Mouse (Mus musculus) neural tube, embryonic 11.5 days (tissue): ENCODE results near the gene F7. TPM values are rescaled to one million over a fixed set of nuclear protein-coding genes. Genes with fewer than 3 reads are reported as not detected.

Source experiments
- ATAC-seq: fragments of 200-750 bp; cut with Nextera tagmentation; 2 replicates; pipeline ENCODE4 v1.8.0; 2017; ENCODE audit warnings: moderate number of reproducible peaks, mild to moderate bottlenecking, moderate TSS enrichment, moderate library complexity; ENCODE audit not compliant: insufficient read depth, low FRiP score, low TSS enrichment
- DNase-seq: peaks from one replicate; pipeline ENCODE4 v3.0.0-alpha.2; 2015; ENCODE audit warnings: low spot score
- H3K27ac ChIP-seq: fragments of 300-500 bp; sonication (generic); 2 replicates; pipeline ENCODE4 v1.5.1; 2014; ENCODE audit warnings: low read depth, mild to moderate bottlenecking, low read length
- H3K27me3 ChIP-seq: fragments of 300-500 bp; sonication (generic); 2 replicates; pipeline ENCODE4 v1.6.1; 2014; ENCODE audit warnings: mild to moderate bottlenecking, low read length, mixed read lengths; ENCODE audit not compliant: control insufficient read depth, insufficient read depth
- H3K36me3 ChIP-seq: fragments of 300-500 bp; sonication (generic); 2 replicates; pipeline ENCODE4 v1.6.1; 2014; ENCODE audit warnings: mild to moderate bottlenecking, low read length, moderate library complexity, mixed read lengths; ENCODE audit not compliant: control insufficient read depth, insufficient read depth
- H3K4me1 ChIP-seq: fragments of 300-500 bp; sonication (generic); 2 replicates; pipeline ENCODE4 v1.6.1; 2014; ENCODE audit warnings: low read length, mixed read lengths; ENCODE audit not compliant: control insufficient read depth, insufficient read depth
- H3K4me2 ChIP-seq: fragments of 300-500 bp; sonication (generic); 2 replicates; pipeline ENCODE4 v1.6.1; 2014; ENCODE audit warnings: low read depth, mild to moderate bottlenecking, moderate library complexity
- H3K4me3 ChIP-seq: fragments of 300-500 bp; sonication (generic); 2 replicates; pipeline ENCODE4 v1.5.1; 2014; ENCODE audit warnings: low read depth, low read length
- H3K9ac ChIP-seq: fragments of 300-500 bp; sonication (generic); 2 replicates; pipeline ENCODE4 v1.6.1; 2014; ENCODE audit warnings: mild to moderate bottlenecking, low read length
- H3K9me3 ChIP-seq: fragments of 300-500 bp; sonication (generic); 2 replicates; pipeline ENCODE4 v1.6.1; 2016; ENCODE audit warnings: low read length; ENCODE audit not compliant: control insufficient read depth
- WGBS: fragments of 180-500 bp; shearing (Covaris S2); extraction: QIAGEN DNeasy Blood & Tissue Kit; methylation state at CpG from one replicate; pipeline ENCODE4 v1.1.7; 2014; 5-methylcytosine and 5-hydroxymethylcytosine counted together
- polyA plus RNA-seq: library from polyadenylated mRNA; unstranded; fragments of >200 nt; fragmentation: Nextera tagmentation; extraction: Ambion mirVana; gene quantifications from 2 replicates; pipeline ENCODE4 v1.2.1, GENCODE M21; 2014

The F7 gene
- polyA plus RNA-seq, 1 experiment from 2014 or later, result not detected

DNA sequence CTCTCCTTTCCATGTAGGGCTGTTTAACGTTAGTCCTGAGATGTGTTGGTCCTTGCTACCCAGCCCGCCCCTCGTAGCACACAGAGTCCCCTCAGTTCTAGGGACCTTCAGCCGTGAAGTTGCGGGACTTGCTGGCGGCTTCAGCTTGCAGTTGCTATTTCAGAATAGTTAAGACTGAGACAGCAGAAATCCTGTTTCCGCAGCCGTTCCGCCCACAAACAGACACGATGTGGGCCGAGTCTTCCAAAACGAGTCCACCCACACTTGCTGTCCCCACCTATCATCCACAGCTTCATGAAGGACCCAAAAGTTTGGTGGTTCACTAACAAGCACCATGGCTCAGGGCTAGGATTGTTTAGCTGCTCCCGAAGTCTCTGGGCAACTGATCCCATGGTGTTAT is 40.6 kb upstream of the F7 start:
- DNase-seq, result no peak
- 93% methylated on average over 13 of the region's 13 CpGs for WGBS
- no peak overlapping the region for H3K9ac ChIP-seq
- no peak for ATAC-seq
- H3K4me1 ChIP-seq, result no peaks in the 10 kb centered on the region
- H3K36me3 ChIP-seq, result no peaks in the 10 kb centered on the region; the same call in 1 of the 2 replicates
- no peaks in the 10 kb centered on the region for H3K27me3 ChIP-seq
- H3K9me3 ChIP-seq, result no peaks in the 10 kb centered on the region
- no peak overlapping the region for H3K4me2 ChIP-seq
- H3K27ac ChIP-seq, result no peak overlapping the region
- H3K4me3 ChIP-seq, result no peak overlapping the region

DNA sequence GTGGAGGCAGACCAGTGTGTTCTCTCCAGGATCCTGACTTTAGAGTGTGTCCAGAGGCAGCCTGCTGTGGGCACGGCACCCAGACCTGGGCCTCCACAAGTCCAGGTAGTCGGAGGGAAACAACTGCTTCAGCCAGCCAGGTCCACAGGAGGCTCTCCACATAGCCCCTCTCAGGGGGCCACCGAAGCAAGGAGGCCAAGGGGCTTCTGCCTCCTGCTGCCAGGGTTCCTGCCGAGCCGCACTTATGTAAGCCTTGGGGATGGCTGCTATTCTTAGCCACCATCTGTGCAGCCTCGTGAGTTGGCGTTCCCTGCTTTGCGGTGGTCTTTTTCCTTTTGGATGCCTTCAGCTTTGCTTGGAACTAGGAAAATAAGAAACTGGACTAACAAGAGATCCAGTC is 38.3 kb upstream of the F7 start:
- no peak overlapping the region for H3K4me2 ChIP-seq
- H3K36me3 ChIP-seq, result no peaks in the 10 kb centered on the region
- no peak overlapping the region for H3K27ac ChIP-seq
- WGBS, result 84% methylated on average over 8 of the region's 8 CpGs
- H3K9ac ChIP-seq, result no peak overlapping the region
- no peaks in the 10 kb centered on the region for H3K4me1 ChIP-seq
- no peak for ATAC-seq
- H3K27me3 ChIP-seq, result no peaks in the 10 kb centered on the region
- no peak overlapping the region for H3K4me3 ChIP-seq
- H3K9me3 ChIP-seq, result no peaks in the 10 kb centered on the region
- DNase-seq, result no peak

- Histone ChIP-seq H3K27ac (no peak overlapping the region), H3K9ac (no peak overlapping the region), H3K4me3 (no peak overlapping the region), H3K9me3 (no peaks in the 10 kb centered on the region), H3K4me1 (no peaks in the 10 kb centered on the region), H3K27me3 (no peaks in the 10 kb centered on the region), H3K4me2 (no peak overlapping the region), H3K36me3 (no peaks in the 10 kb centered on the region)
- DNase-seq (no peak), ATAC-seq (no peak)
- WGBS, result 81% methylated on average over 13 of the region's 13 CpGs
Measured at GRCm38 (mm10) chr8:12988722-12989430, 37.0 kb upstream of the F7 start.

DNA sequence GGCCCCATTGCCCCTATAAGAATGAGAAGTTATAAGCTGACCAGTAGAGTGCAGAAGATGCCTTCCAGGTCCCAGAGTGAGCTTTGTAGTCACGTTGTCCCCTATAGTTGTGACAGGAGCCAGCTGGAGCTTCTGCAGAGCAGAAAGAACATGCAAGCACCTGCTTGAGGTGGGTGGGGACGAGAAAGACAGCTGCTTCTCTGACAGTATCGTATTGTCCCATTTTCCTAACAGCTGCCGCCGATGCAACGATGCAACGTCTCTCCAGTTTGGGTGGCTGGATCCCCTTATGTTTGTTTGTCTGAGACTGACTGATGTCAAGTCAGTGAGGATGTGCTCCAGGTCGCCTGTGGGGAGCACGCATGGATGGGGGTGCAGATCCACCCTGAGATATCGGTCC is 34.4 kb upstream of the F7 start:
- H3K27me3 ChIP-seq, result no peaks in the 10 kb centered on the region
- ATAC-seq (no peak), DNase-seq (no peak)
- no peak overlapping the region for H3K4me3 ChIP-seq
- H3K4me2 ChIP-seq, result no peak overlapping the region
- WGBS, result 81% methylated on average over 10 of the region's 10 CpGs
- no peaks in the 10 kb centered on the region for H3K4me1 ChIP-seq
- no peaks in the 10 kb centered on the region for H3K9me3 ChIP-seq
- no peak overlapping the region for H3K27ac ChIP-seq
- H3K36me3 ChIP-seq, result no peaks in the 10 kb centered on the region
- H3K9ac ChIP-seq, result no peak overlapping the region

- no peak for ATAC-seq
- 65% methylated on average over 5 of the region's 5 CpGs for WGBS
- 0 out of 2 replicates have a peak, but pooled peaks cover 3% of the 10 kb centered on the region for H3K36me3 ChIP-seq
Measured at GRCm38 (mm10) chr8:12994468-12994867, 31.4 kb upstream of the F7 start.

GRCm38 (mm10) chr8:12995481-12995880 is 30.4 kb upstream of the F7 start:
- WGBS, result 70% methylated on average over 5 of the region's 5 CpGs
- Histone ChIP-seq H3K9me3 (no peaks in the 10 kb centered on the region), H3K27ac (no peak overlapping the region), H3K4me1 (no peaks in the 10 kb centered on the region), H3K4me3 (no peak overlapping the region), H3K36me3 (0 out of 2 replicates have a peak, but pooled peaks cover 3% of the 10 kb centered on the region), H3K4me2 (no peak overlapping the region), H3K9ac (no peak overlapping the region), H3K27me3 (no peaks in the 10 kb centered on the region)
- no peak for ATAC-seq
- no peak for DNase-seq

More at GRCm38 (mm10) chr8:12994468-12994867, 31.4 kb upstream of the F7 start:
- no peaks in the 10 kb centered on the region for H3K27me3 ChIP-seq
- H3K27ac ChIP-seq, result no peak overlapping the region
- H3K9me3 ChIP-seq, result no peaks in the 10 kb centered on the region
- no peak for DNase-seq
- no peak overlapping the region for H3K9ac ChIP-seq
- H3K4me3 ChIP-seq, result no peak overlapping the region
- H3K4me1 ChIP-seq, result no peaks in the 10 kb centered on the region
- H3K4me2 ChIP-seq, result no peak overlapping the region

DNA sequence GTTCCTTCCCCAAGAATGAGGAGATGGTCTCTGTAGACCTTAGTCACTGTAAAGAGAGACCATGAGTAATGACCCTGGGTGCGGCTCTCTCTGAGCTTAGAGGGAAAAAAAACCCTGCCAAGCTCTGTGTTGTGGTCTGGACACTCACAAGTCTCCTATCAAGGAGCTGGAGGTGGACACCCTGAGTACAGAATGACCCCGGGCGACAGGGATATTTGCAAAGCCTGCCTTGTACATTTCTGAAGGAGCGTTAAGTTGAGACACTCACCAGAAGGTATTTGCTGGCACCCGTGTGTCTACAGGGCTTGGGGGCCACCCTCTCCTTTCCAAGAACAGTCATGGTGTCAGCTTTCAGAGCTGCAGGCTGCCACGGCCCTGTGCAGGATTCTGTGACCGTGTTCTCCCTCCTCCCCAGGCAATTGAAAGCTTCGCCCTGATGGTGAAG is 29.0 kb upstream of the F7 start:
- 57% methylated on average over 8 of the region's 8 CpGs for WGBS
- no peak for DNase-seq
- no peaks in the 10 kb centered on the region for H3K27me3 ChIP-seq
- H3K4me1 ChIP-seq, result no peaks in the 10 kb centered on the region
- H3K9me3 ChIP-seq, result no peaks in the 10 kb centered on the region
- no peak overlapping the region for H3K27ac ChIP-seq
- no peak overlapping the region for H3K9ac ChIP-seq
- no peak overlapping the region for H3K4me2 ChIP-seq
- ATAC-seq, result no peak
- no peak overlapping the region for H3K4me3 ChIP-seq
- H3K36me3 ChIP-seq, result 0 out of 2 replicates have a peak, but pooled peaks cover 6% of the 10 kb centered on the region

GRCm38 (mm10) chr8:12998331-12998730 is 27.5 kb upstream of the F7 start:
- 83% methylated on average over 7 of the region's 8 CpGs for WGBS
- Histone ChIP-seq H3K4me1 (no peaks in the 10 kb centered on the region), H3K27me3 (no peaks in the 10 kb centered on the region), H3K9me3 (no peaks in the 10 kb centered on the region), H3K36me3 (0 out of 2 replicates have a peak, but pooled peaks cover 6% of the 10 kb centered on the region), H3K27ac (no peak overlapping the region), H3K4me2 (no peak overlapping the region), H3K4me3 (no peak overlapping the region), H3K9ac (no peak overlapping the region)
- DNase-seq (no peak), ATAC-seq (no peak)

- Histone ChIP-seq H3K9ac (no peak overlapping the region), H3K9me3 (no peaks in the 10 kb centered on the region), H3K27ac (no peak overlapping the region), H3K4me2 (no peak overlapping the region), H3K36me3 (peaks cover 9% of the 10 kb centered on the region; the same call in 1 of the 2 replicates), H3K27me3 (no peaks in the 10 kb centered on the region), H3K4me1 (no peaks in the 10 kb centered on the region), H3K4me3 (no peak overlapping the region)
- no peak for DNase-seq
- 91% methylated on average over 9 of the region's 9 CpGs for whole genome bisulfite sequencing
- ATAC-seq, result no peak
Measured at GRCm38 (mm10) chr8:12999793-13000192, 26.0 kb upstream of the F7 start.
